Mouse (Mus musculus) layer of hippocampus, adult 9-11 months (tissue): Measurements from ENCODE around the gene Phc1.

ENCODE experiments used
- DNase-seq: peaks from one replicate; pipeline ENCODE4 v3.0.0; 2022

The Phc1 gene

GRCm38 (mm10) chr6:122337546-122337945, 2.8 kb downstream of the Phc1 start:
- DNase-seq: no peak

- no peak for DNase-seq
Observed at GRCm38 (mm10) chr6:122334786-122335340, 5.5 kb downstream of the Phc1 start.

GRCm38 (mm10) chr6:122333081-122333612, 7.2 kb downstream of the Phc1 start:
- DNase-seq: no peak

GRCm38 (mm10) chr6:122325361-122325975, 14.9 kb downstream of the Phc1 start:
- no peak for DNase-seq

- no peak for DNase-seq
Observed at GRCm38 (mm10) chr6:122318726-122319125, 21.6 kb downstream of the Phc1 start.

GRCm38 (mm10) chr6:122310187-122310820, 30.1 kb downstream of the Phc1 start:
- DNase-seq: no peak

GRCm38 (mm10) chr6:122309446-122309960, 30.9 kb downstream of the Phc1 start:
- no peak for DNase-seq

GRCm38 (mm10) chr6:122308505-122309393, 31.6 kb downstream of the Phc1 start, which contains the start of gene M6pr:
M6pr (plus strand) TSS chr6:122308720.
- peak; percentile 99 for DNase-seq

GRCm38 (mm10) chr6:122308136-122308504, 32.2 kb downstream of the Phc1 start:
- DNase-seq: no peak

GRCm38 (mm10) chr6:122306707-122307106, 33.7 kb downstream of the Phc1 start:
- DNase-seq: no peak

- no peak for DNase-seq
Observed at GRCm38 (mm10) chr6:122304790-122305555, 35.4 kb downstream of the Phc1 start.

GRCm38 (mm10) chr6:122304355-122304754, 36.0 kb downstream of the Phc1 start:
- DNase-seq: peak; percentile 68

GRCm38 (mm10) chr6:122303526-122303925, 36.8 kb downstream of the Phc1 start:
- DNase-seq: no peak

- no peak for DNase-seq
Observed at GRCm38 (mm10) chr6:122302661-122303060, 37.7 kb downstream of the Phc1 start.

GRCm38 (mm10) chr6:122302121-122302520, 38.2 kb downstream of the Phc1 start:
- DNase-seq: no peak

GRCm38 (mm10) chr6:122299621-122300133, 40.7 kb downstream of the Phc1 start:
- no peak for DNase-seq

GRCm38 (mm10) chr6:122298223-122298609, 42.1 kb downstream of the Phc1 start:
- DNase-seq: no peak

- no peak for DNase-seq
Observed at GRCm38 (mm10) chr6:122297279-122298222, 42.8 kb downstream of the Phc1 start.

GRCm38 (mm10) chr6:122296918-122297278, 43.5 kb downstream of the Phc1 start:
- DNase-seq: no peak

- no peak for DNase-seq
Observed at GRCm38 (mm10) chr6:122295242-122295641, 45.1 kb downstream of the Phc1 start.

- no peak for DNase-seq
Observed at GRCm38 (mm10) chr6:122294290-122294689, 46.1 kb downstream of the Phc1 start.
